Mouse (Mus musculus): Measurements from ENCODE around the gene Unc80. TPM values are rescaled to one million over a fixed set of nuclear protein-coding genes. Genes with fewer than 3 reads are reported as not detected.

Unc80 gene
- polyA plus RNA-seq, 1 experiment from 2014 or later, result 0.39 TPM

DNA sequence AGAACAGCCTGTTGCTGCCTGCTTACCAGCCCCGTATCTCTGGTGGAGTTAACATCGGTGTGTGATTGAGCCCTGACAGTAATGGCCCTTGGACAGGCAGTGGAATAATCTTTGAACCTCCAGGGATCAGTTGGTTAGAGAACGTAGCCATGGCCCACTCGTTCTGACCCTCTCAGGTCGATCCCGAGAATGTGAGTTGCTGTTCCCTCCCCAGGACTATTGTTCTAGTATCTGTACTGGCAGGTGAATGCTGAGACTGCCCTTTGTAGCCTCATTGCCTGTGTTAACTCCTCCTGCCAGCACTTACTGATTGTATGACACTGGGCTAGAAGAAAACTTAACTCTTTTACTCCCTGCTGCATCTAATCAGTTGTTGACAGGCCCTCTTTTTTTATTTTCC, 236.4 kb downstream of the Unc80 start:
- Histone ChIP-seq H3K27ac (replicated peaks; ENCODE audit: low read depth, low read length) (no peak overlapping the region), H3K4me1 (ENCODE audit: control insufficient read depth, insufficient read depth, low read length) (peaks cover 9% of the 10 kb centered on the region), H3K4me3 (ENCODE audit: low read depth, low read length) (no peak overlapping the region), H3K27me3 (replicated peaks; ENCODE audit: control insufficient read depth, insufficient read depth, low read length) (no peaks in the 10 kb centered on the region), H3K9ac (ENCODE audit: low read depth, low read length) (no peak overlapping the region), H3K4me2 (ENCODE audit: low read depth, low read length) (no peak overlapping the region), H3K36me3 (ENCODE audit: control insufficient read depth, insufficient read depth, low read length) (peaks cover 23% of the 10 kb centered on the region), H3K9me3 (ENCODE audit: control insufficient read depth, low read length) (no peaks in the 10 kb centered on the region)
- DNase-seq (ENCODE audit: low spot score) (no peak), ATAC-seq (ENCODE audit: low read depth) (no peak)
- 72% methylated on average over 6 of the region's 6 CpGs for WGBS

DNA sequence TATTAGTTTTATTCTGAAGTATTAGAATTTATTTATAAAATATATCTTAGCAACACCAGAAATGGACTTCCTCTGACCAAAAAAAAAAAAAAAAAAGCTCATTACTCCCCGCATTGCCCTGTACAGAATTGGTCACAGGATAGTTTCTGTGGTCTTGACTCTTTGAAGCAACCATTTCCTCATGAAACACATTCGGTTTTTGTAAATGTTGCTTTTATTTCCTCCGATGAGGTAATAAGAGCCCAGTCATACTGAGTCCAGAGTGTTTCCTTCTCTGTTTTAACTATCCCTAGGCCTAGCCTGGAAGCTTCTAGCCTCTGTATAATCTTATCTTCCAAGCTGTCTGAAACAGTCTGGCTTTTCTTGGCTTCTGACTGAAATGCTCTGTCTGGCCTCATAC, 244.7 kb downstream of the Unc80 start:
- Histone ChIP-seq H3K27ac (replicated peaks; ENCODE audit: low read depth, low read length) (no peak overlapping the region), H3K4me2 (ENCODE audit: low read depth, low read length) (no peak overlapping the region), H3K27me3 (replicated peaks; ENCODE audit: control insufficient read depth, insufficient read depth, low read length) (no peaks in the 10 kb centered on the region), H3K36me3 (ENCODE audit: control insufficient read depth, insufficient read depth, low read length) (peaks cover 54% of the 10 kb centered on the region), H3K4me3 (ENCODE audit: low read depth, low read length) (no peak overlapping the region), H3K9me3 (ENCODE audit: control insufficient read depth, low read length) (no peaks in the 10 kb centered on the region), H3K9ac (ENCODE audit: low read depth, low read length) (no peak overlapping the region), H3K4me1 (ENCODE audit: control insufficient read depth, insufficient read depth, low read length) (no peaks in the 10 kb centered on the region)
- DNase-seq (ENCODE audit: low spot score) (no peak), ATAC-seq (ENCODE audit: low read depth) (no peak)
- WGBS, result 93% methylated on average over 3 of the region's 3 CpGs

DNA sequence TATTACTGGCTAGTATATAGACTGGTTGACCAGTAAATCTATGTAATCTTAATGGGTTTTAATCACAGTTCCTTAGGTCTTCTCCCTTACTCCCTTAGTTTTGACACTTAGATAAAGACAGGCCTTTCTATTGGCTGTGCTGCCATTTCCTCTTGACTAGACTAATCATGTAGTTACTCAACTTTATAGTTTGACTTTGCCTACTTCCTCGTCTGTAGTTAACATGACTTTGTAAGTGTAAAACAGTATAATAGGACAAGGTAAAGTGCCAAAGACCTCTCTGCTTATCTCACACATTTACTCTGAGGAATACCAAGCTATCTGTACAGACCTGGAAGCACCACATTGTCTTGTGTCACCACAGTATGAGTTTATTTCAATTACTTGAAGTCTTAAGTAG, 262.4 kb downstream of the Unc80 start:
- Histone ChIP-seq H3K27ac (replicated peaks; ENCODE audit: low read depth, low read length) (no peak overlapping the region), H3K4me2 (ENCODE audit: low read depth, low read length) (no peak overlapping the region), H3K9me3 (ENCODE audit: control insufficient read depth, low read length) (0 out of 2 replicates have a peak, but pooled peaks cover 3% of the 10 kb centered on the region), H3K27me3 (replicated peaks; ENCODE audit: control insufficient read depth, insufficient read depth, low read length) (no peaks in the 10 kb centered on the region), H3K36me3 (ENCODE audit: control insufficient read depth, insufficient read depth, low read length) (peaks cover 36% of the 10 kb centered on the region), H3K9ac (ENCODE audit: low read depth, low read length) (no peak overlapping the region), H3K4me1 (ENCODE audit: control insufficient read depth, insufficient read depth, low read length) (no peaks in the 10 kb centered on the region), H3K4me3 (ENCODE audit: low read depth, low read length) (no peak overlapping the region)
- ATAC-seq (ENCODE audit: low read depth), result no peak
- no peak for DNase-seq (ENCODE audit: low spot score)
- whole genome bisulfite sequencing, result 85% methylated on average over 1 of the region's 1 CpGs

Other genes starting within 250 kb of the Unc80 start
- 48.6 and 49.9 TPM in 2 replicates for gene Rpe, start 232.5 kb downstream of the Unc80 start, polyA plus RNA-seq (2014; fragmentation: Nextera tagmentation; extraction: Ambion mirVana)

All from embryonic facial prominence, embryonic 14.5 days (tissue).